Mouse (Mus musculus) megakaryocyte-erythroid progenitor cell, adult 5-6 weeks (primary cell): ENCODE measurements around the gene Vmn2r30. TPM values are rescaled to one million over a fixed set of nuclear protein-coding genes. Genes with fewer than 3 reads are reported as not detected.
A peak's percentile ranks its signal among the peaks of the same experiment; 100 is the strongest.
"Not testable (repeated sequence)": the region's sequence is repeated elsewhere in the genome, so short reads cannot be mapped to it uniquely, and the experiment has no call there.

ENCODE experiments used
- ATAC-seq: replicated peaks from 2 replicates; pipeline ENCODE4 v1.8.0; 2016; ENCODE audit warnings: mild to moderate bottlenecking, inconsistent platforms; ENCODE audit not compliant: severe bottlenecking, poor library complexity, low FRiP score, low TSS enrichment
- total RNA-seq, 2 experiments: library from RNA; stranded (forward) in 1 of 2; stranded (reverse) in 1 of 2; fragments of 200-1000, 215-1000 nt in 1 of 2; fragments of >200 nt in 1 of 2; fragmentation: Nextera tagmentation in 1 of 2; gene quantifications; 2 replicates each; pipeline ENCODE4 v1.2.3; 2014 to 2017

Vmn2r30 gene
- 0.04 TPM in 1 of 2 replicates, not detected in the other for total RNA-seq (2014; fragmentation: Nextera tagmentation)
- not detected in 2 replicates for total RNA-seq (2017)

GRCm38 (mm10) chr7:7337509-7337908 is at the start of gene Vmn2r30:
Vmn2r30 (minus strand) TSS chr7:7337609.
- not testable (repeated sequence) for ATAC-seq

DNA sequence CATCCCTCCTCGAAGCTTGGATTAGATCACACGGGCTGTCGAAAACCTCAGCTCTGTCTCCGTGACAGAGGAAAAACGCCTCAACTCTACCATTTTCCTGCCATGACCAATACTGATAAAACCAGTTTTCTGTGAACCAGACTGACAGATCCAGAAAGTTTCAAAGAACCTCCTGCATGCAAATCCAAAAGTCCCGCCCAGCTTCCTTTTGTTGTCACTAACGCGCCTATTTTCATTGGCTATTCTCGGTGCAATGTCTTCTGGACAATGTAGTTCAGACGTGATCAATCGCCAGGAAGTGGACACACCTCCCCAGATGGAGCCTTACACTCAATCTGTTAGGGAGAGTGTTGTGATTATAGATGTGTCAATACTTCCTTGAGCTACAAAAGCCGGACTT is 37.0 kb upstream of the Vmn2r30 start, which contains the start of gene Gm45783:
TSS of gene Gm45783 (minus strand) at position 143 of the 400 bp plus-strand sequence.
- ATAC-seq = not testable (repeated sequence)

DNA sequence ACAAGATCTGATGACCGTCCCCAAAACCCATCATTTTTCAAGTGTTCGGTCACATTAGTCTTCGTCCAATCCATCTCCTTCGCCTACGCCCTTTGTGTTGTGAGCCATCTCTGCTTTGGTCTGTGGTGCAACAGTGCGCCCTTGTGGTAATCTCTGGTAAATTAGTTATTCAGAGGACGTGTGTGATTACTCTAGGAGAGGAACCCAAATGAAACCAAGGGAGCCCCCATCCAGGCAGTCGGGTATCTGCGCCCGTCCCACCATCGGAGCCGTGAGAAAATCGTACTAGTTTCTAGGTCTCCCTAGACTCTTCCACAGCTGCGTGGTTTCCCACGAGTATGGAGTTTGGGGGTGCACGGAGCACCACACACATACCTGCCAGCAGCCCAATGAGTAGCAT is 41.8 kb downstream of the Vmn2r30 start:
- no peak; the same call in 1 of the 2 replicates for ATAC-seq

DNA sequence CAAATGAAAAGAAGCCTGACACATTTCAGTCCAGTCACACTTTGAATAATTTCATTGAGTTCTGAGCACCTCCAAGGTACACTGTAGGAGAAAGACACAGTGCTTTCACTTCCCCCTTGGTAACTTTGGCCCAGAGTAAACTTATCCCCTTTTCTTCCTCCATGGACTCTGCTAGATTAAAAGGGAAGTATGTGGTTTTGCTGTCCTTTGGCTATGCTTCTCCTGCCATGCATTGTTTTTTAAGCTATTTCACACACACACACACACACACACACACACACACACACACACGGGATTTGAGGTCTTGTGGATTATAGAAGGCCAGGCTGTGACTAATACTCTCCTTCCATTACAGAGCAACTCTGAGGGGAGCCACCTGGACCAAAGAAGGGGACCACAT is 56.0 kb downstream of the Vmn2r30 start:
- ATAC-seq = no peak

DNA sequence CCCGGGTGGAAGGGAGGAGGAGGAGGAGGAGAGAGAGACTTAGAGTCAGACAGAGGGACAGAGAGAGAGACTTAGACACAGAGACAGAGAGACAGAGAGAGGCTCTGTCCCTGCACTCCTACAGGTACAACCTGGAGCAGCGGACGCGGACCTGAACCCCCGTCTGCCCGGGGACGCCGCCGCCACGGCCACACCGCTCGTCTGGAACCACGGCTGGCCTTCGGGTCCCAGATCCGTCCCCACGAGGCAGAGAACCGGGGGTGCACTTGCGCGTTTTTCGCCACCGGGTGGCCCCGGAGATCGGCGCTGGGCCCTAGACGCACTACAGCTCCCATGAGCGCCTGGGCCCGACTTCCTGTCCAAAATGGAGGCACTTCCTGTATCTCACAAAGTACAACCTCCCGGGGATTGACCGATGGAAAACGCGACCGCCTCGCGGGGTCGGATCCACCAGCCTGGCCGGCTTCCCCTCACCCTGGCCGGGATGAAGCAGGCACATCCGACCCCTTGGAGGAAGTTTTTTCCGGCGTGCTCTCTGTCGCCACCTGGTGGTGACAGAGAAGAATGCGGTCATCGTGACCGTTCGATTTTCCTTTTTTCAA is 59.3 kb downstream of the Vmn2r30 start, which contains the start of gene Gm45844:
TSS of gene Gm45844 (minus strand) at position 324 of the 602 bp plus-strand sequence.
- ATAC-seq = peak; percentile 100

DNA sequence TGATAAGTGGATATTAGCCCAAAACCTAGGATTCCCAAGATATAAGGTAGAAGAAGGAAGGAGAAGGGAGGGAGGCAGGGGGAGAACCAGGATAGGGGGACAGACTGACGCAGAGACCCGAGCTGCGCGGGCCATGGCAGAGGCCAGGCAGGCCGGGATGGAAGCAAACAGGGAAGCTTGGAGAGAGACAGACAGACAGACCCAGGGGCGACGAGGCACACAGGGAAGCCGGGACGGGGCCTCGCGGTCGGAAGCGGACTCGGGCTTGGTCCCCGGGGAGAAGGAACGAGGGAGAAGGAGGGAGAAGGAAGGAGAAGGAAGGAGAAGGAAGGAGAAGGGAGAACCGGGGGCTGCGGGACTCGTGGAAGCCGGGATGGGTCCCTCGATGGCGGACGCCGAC is 59.9 kb downstream of the Vmn2r30 start:
- ATAC-seq = peak; percentile 50

Other genes starting within 250 kb of the Vmn2r30 start
- gene Zfp954, start 216.1 kb downstream of the Vmn2r30 start, total RNA-seq (2014; fragmentation: Nextera tagmentation) = 12.0 and 13.7 TPM in 2 replicates
- 4.4 and 13.8 TPM in 2 replicates for gene Zfp954, start 216.1 kb downstream of the Vmn2r30 start, total RNA-seq (2017)
- gene Zfp773, start 200.9 kb downstream of the Vmn2r30 start, total RNA-seq (2014; fragmentation: Nextera tagmentation) = 1.0 TPM in 2 replicates
- 1.5 and 4.3 TPM in 2 replicates for gene Zfp773, start 200.9 kb downstream of the Vmn2r30 start, total RNA-seq (2017)
- 1.6 and 6.9 TPM in 2 replicates for gene Zfp418, start 166.3 kb downstream of the Vmn2r30 start, total RNA-seq (2014; fragmentation: Nextera tagmentation)
- 2.2 and 2.3 TPM in 2 replicates for gene Zfp418, start 166.3 kb downstream of the Vmn2r30 start, total RNA-seq (2017)
- gene Zfp772, start 127.6 kb downstream of the Vmn2r30 start, total RNA-seq (2014; fragmentation: Nextera tagmentation) = 1.1 and 1.7 TPM in 2 replicates
- gene Zfp772, start 127.6 kb downstream of the Vmn2r30 start, total RNA-seq (2017) = 3.0 and 3.5 TPM in 2 replicates
- gene Vmn2r29, start 90.3 kb downstream of the Vmn2r30 start, total RNA-seq (2014; fragmentation: Nextera tagmentation) = 0.46 TPM in 1 of 2 replicates, not detected in the other
- gene Vmn2r29, start 90.3 kb downstream of the Vmn2r30 start, total RNA-seq (2017) = not detected in 2 replicates
- 0.48 and 3.8 TPM in 2 replicates for gene Gm45844, start 59.3 kb downstream of the Vmn2r30 start, total RNA-seq (2014; fragmentation: Nextera tagmentation)
- gene Gm45844, start 59.3 kb downstream of the Vmn2r30 start, total RNA-seq (2017) = 4.4 TPM in 1 of 2 replicates, not detected in the other
- gene Clcn4, start 36.8 kb downstream of the Vmn2r30 start, total RNA-seq (2014; fragmentation: Nextera tagmentation) = 26.5 and 28.8 TPM in 2 replicates
- gene Clcn4, start 36.8 kb downstream of the Vmn2r30 start, total RNA-seq (2017) = 26.7 and 32.5 TPM in 2 replicates
- gene Gm45783, start 37.0 kb upstream of the Vmn2r30 start, total RNA-seq (2014; fragmentation: Nextera tagmentation) = not detected in 2 replicates
- gene Gm45783, start 37.0 kb upstream of the Vmn2r30 start, total RNA-seq (2017) = not detected in 2 replicates
- not detected in 2 replicates for gene Vmn2r31, start 62.1 kb upstream of the Vmn2r30 start, total RNA-seq (2014; fragmentation: Nextera tagmentation)
- not detected in 2 replicates for gene Vmn2r31, start 62.1 kb upstream of the Vmn2r30 start, total RNA-seq (2017)
- gene Vmn2r32, start 142.4 kb upstream of the Vmn2r30 start, total RNA-seq (2014; fragmentation: Nextera tagmentation) = not detected in 2 replicates
- gene Vmn2r32, start 142.4 kb upstream of the Vmn2r30 start, total RNA-seq (2017) = not detected in 2 replicates
- not detected in 2 replicates for gene Vmn2r33, start 229.2 kb upstream of the Vmn2r30 start, total RNA-seq (2014; fragmentation: Nextera tagmentation)
- gene Vmn2r33, start 229.2 kb upstream of the Vmn2r30 start, total RNA-seq (2017) = not detected in 2 replicates